Mouse (Mus musculus): ENCODE measurements at regions not wholly inside any gene's neighbourhood (a gene's known extent, or its start where the extent isn't known, plus 50 kb on each side); places are given as distances from the start of the nearest gene placed in this dataset.

GRCm38 (mm10) chr1:61181099-61181821, 203.5 kb downstream of the Icos start:
- DNase-seq = peak; percentile 92

DNA sequence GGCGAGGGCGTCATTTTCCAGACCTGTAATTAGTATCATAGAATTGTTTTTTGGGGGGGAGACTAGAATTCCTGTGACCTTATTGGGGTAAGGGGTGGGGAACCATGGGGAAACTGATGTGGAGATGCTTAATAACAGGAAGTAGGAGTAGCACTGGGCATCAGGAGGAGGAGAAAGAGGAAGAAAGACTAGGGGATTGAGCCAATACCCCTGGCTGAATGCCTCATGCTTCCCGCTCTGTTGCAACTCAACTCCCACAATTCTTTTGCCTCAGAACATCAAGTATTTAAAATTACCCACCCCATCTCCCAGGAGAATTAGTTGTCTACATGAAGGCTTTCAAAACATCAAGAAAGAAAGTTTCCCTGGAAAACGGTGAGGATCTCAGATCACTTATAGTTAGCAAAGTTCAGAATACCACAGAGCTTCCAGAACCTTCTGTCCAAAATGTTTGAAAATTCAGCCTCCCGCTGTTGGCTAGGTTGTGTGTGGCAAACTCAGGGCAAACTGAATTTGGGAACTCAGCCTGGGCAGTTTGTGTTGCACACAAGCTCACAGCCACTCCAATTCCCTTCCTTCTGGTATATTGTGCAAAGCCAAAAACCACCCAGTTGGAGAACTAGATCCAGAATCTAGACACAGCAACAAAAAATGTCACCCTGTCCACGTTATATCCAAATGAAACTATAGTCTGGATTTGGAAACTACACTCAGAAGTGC, 209.8 kb downstream of the Icos start:
- no peak for DNase-seq

GRCm38 (mm10) chr1:61190921-61191320, 213.2 kb downstream of the Icos start:
- no peak for DNase-seq

DNA sequence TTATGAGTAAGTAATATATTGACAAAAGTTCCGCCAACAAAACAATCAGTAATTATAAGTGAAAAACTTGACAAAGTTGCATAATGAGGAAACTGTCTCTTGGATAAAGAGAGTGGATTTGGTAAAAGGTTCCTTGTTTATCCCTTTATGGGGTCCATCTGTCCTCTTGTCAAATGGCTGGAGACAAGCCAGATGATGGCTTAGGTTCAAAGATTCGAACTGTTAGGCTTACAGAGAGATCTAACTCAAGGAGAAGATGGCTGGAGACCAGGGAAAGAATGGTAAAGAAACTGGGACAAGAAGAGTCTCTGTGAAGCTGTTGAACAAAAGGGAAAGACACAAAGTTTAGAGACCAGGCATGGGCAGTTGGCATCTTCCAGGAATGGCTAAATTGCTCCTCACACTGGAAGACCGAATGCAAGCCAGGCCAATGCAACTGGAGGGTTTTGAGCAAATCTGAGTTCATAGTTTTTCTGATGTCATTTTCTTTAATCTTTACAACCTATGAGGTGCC, 220.9 kb downstream of the Icos start:
- DNase-seq = no peak

DNA sequence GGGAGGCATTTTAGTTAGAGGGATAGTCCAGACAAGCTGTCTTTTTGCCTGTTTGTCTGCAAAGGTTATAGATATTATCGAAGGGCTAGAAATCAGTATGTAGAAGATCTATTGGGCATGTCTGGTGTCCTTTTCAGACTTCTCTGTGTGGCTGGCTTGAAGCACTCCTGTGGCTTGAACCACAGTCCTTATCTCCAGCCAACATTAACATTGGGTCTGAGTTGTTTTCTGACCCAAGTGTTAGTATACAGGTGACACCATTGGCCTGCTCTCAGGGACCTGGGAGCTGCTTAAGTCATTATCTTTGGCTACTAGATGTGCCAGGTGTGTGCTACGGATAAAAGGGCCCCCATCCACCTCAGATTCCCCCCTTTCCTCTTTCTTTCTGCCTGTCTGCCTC, 223.3 kb downstream of the Icos start:
- DNase-seq = no peak

DNA sequence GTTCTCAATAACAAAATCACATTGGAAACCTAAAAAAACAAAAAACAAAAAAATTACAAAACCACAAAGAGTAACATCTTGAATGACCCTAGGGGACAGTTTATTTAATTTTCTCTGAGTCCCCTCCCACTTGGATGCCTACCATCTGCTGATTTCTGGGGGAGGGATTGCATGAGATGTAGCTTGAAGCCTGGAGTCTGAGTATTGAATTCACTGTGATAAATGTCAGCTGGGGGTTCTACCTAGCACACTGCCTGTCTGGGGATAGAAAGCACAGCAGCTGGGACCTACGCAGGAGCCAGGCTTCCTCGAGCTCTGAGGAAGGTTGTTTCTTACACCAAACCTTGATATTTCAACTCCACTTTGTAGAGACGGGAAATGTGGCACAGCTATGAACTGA, 224.4 kb downstream of the Icos start:
- no peak for DNase-seq

- no peak for DNase-seq
These were observed 225.4 kb downstream of the Icos start for GRCm38 (mm10) chr1:61203170-61203569.

GRCm38 (mm10) chr1:61203612-61204011, 225.9 kb downstream of the Icos start:
- DNase-seq = no peak

GRCm38 (mm10) chr1:61205137-61205536, 227.4 kb downstream of the Icos start:
- DNase-seq = no peak

DNA sequence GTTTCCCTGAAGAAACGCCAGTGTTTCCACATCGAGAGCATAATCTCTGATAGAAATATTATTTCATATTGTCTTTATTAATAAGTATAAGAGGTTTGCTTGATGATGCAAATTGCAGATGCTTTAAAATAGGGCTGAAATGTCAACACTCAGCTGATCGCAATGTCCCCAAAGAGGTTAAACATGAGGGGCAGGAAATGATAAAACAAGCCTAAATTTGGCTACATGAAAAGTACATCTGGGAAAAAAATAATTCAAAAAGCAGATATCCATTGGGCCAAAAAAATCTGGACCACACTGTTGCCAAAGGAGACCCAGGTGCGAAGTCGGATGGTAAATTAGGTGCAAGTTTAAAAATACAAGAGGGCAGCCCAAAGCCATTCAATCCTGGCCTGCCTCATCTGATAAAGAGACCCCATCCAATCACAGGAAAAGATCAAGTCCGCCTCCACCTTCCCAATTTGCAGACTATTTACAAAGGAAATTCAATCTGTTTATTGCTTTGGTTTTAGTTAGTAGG, 229.2 kb downstream of the Icos start:
- DNase-seq = no peak

DNA sequence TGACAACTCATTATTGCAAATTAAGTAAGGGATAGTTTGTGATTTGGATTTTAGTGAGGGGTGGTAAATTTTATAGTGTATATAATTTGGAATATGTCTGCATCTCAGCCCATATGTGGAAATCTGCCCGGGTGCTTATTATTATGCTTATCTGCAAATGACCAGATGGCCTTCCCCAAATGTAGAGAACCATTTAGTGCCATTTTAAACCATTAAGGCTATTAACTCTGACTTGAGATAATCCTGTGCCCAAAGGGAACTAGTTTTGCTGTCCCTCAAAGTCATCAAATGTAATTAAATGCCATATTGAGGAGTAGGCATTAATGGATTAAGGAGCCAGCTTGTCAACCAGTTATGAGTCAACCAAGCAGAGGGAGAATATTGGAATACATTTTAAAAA, 230.7 kb downstream of the Icos start:
- DNase-seq = no peak

- no peak for DNase-seq
These were observed 243.4 kb downstream of the Icos start for GRCm38 (mm10) chr1:61221131-61221530.

- no peak for DNase-seq
These were observed 251.2 kb downstream of the Icos start for GRCm38 (mm10) chr1:61228942-61229341.

DNA sequence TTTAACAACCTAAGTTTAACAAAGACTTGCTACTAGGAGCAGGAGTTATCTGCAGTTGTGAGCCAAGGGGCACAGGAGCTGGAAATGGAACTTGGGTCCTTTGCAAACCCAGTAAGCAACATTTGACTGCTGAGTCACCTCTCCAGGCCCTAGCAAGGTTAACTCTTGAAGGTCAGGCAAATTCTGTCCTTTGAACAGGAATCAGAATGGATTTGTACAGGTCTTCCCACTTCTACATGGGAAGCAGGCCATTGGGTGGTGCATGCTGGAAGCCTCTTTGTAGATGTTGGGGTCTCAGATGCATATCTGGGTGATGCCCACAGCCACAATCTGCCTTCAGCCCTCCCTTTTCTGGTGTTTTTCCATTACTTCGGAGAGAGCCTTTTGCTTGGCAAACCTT, 255.3 kb downstream of the Icos start:
- DNase-seq = no peak

- no peak for DNase-seq
These were observed 256.0 kb downstream of the Icos start for GRCm38 (mm10) chr1:61233476-61234297.

- DNase-seq = no peak
These were observed 256.6 kb downstream of the Icos start for GRCm38 (mm10) chr1:61234298-61234682.

GRCm38 (mm10) chr1:61236511-61236910, 258.8 kb downstream of the Icos start:
- DNase-seq = no peak

DNA sequence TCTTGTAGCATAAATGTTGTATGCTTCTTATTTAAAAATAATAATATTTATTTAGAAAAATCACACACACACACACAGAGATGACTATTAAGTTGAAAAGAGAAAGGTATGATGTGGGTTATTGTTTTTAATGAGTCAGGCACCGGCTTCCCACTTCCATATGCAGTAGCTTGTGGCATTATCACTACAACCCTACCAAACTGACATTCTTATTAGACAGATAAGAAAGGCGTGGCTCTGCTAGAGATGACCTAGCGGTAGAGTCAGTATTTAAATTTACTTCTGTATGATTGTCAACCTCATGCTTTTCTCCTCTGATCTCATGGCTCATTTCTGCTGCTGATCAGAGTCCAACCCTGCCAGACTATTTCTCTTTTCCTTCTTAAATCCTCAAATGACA, 260.9 kb downstream of the Icos start:
- no peak for DNase-seq

DNA sequence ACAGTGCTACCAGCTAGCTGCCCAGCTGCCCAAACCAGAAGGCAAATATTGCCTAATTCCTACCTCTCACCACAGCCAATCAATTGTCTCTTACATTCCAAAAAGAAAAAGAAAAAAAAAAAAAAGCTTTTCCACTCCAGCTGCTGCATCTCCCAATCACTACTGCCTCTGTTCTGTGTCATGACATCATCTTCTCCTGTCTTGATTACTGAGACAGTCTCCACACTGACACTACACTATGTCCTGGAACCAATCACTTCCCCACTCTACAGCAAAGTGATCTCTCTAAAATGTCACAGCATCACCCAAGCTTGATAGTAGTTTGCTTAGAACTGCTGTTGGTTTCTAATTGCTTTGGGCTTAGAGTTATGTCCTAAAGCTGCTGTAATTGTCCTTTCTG, 279.8 kb downstream of the Icos start:
- DNase-seq = no peak

DNA sequence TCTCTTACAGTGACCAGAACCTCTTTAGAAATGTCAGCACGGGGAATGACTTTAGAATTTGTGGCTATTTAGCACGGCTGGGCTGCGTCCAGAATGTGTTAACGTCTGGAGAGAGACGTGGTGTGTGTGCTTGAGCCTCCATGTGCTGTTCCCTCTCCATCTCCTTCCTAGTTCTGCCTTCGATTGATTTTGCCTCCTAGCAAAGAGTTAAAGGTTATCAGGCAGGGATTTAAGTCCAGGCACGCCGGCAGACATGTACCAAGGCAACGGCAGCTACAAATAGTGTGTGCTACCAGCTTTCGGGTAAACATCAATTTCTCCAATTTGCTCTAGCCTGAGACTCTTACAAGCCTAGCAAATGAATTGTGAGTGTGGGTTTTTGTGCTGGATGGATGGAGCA, 285.7 kb downstream of the Icos start:
- no peak for DNase-seq

DNA sequence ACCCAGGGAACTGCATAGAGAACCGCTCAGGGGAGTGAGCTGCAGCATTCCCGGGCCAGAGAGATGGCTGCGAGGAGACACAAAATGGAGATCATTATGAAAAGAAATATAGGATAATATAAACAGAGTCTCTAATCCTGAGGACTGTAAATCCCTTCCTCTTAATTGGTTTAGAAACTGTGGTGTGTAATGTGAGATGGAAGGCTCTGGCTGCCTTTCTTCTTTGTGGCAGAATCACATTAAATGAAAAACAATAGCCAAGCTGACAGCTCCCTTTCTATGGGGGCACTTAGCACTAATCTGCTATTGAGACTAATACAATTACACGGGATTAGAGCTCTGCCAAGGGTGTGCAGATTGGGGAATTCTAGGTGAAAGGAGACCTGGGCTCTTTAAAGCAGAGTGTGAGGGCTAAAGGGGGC, 288.0 kb downstream of the Icos start:
- DNase-seq = no peak

DNA sequence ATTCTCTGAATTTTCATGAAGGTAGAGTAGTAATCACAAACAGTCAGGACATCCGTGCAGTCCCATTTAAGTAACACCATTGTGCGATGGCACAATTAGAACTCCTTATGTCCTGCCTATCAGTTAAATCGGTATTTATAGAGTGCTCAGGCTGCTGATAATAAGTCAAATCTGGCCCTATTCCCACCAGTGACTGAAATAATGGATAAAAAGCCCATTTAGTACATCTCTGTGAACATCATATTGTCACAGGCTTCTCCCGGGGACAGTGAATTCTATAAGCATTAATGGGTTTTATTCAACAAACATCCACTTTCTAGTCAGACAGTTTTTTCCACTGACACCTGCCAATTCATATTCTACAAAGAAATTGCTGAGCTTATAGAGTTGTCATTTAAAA, 296.1 kb downstream of the Icos start:
- DNase-seq = no peak

DNA sequence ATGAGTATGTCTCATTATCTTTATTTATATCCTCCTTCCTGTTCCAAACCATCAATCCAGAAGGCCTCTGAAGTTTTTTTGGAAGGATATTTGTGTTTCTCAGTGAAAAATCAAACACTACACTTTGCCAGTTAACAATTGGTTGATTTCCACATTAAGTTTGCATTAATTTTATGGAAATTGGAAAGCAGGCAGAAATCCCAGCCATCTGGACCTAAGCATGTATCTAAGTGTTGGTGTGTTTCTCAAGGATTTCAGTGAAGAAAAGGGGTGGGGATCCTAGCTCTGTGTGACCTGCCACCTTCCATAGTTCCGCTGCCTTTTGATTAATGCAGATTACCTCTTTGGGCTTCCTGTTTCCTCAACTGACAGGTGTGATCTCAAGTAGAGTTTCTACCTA, 296.5 kb downstream of the Icos start:
- no peak for DNase-seq
